Mouse (Mus musculus) ZHBTc4 (cell line): ENCODE measurements around the gene Hcrt.
A peak's percentile ranks its signal among the peaks of the same experiment; 100 is the strongest.
"Not testable (repeated sequence)": the region's sequence is repeated elsewhere in the genome, so short reads cannot be mapped to it uniquely, and the experiment has no call there.

Source experiments
- DNase-seq: peaks from one replicate; pipeline ENCODE4 v3.0.0-alpha.2; 2011; ENCODE audit warnings: low read depth, low spot score

The Hcrt gene

GRCm38 (mm10) chr11:100762831-100763230 lies at the start of gene Hcrt:
TSS of gene Hcrt (minus strand) at chr11:100762931.
- DNase-seq, result no peak

- DNase-seq, result peak; percentile 44
Observed at GRCm38 (mm10) chr11:100811132-100811531, 48.4 kb upstream of the Hcrt start.

GRCm38 (mm10) chr11:100810516-100810915 lies 47.8 kb upstream of the Hcrt start:
- no peak for DNase-seq

GRCm38 (mm10) chr11:100806380-100807305 lies 43.9 kb upstream of the Hcrt start:
- peak; percentile 67 for DNase-seq

GRCm38 (mm10) chr11:100805535-100805934 lies 42.8 kb upstream of the Hcrt start:
- no peak for DNase-seq

- DNase-seq, result no peak
Observed at GRCm38 (mm10) chr11:100804409-100804808, 41.7 kb upstream of the Hcrt start.

GRCm38 (mm10) chr11:100799426-100799825 lies 36.7 kb upstream of the Hcrt start:
- no peak for DNase-seq

GRCm38 (mm10) chr11:100796585-100796984 lies 33.9 kb upstream of the Hcrt start:
- peak; percentile 51 for DNase-seq

GRCm38 (mm10) chr11:100795386-100795785 lies 32.7 kb upstream of the Hcrt start:
- no peak for DNase-seq

GRCm38 (mm10) chr11:100791457-100792049 lies 28.8 kb upstream of the Hcrt start:
- DNase-seq, result no peak

- not testable (repeated sequence) for DNase-seq
Observed at GRCm38 (mm10) chr11:100790644-100791043, 27.9 kb upstream of the Hcrt start.

GRCm38 (mm10) chr11:100789702-100790101 lies 27.0 kb upstream of the Hcrt start:
- DNase-seq, result no peak

- no peak for DNase-seq
Observed at GRCm38 (mm10) chr11:100785774-100786173, 23.0 kb upstream of the Hcrt start.

- DNase-seq, result no peak
Observed at GRCm38 (mm10) chr11:100784286-100784685, 21.6 kb upstream of the Hcrt start.

- no peak for DNase-seq
Observed at GRCm38 (mm10) chr11:100782568-100782967, 19.8 kb upstream of the Hcrt start.

- DNase-seq, result peak; percentile 82
Observed at GRCm38 (mm10) chr11:100781763-100782475, 19.2 kb upstream of the Hcrt start.

GRCm38 (mm10) chr11:100780247-100780646 lies 17.5 kb upstream of the Hcrt start:
- DNase-seq, result no peak

GRCm38 (mm10) chr11:100778069-100778468 lies 15.3 kb upstream of the Hcrt start:
- DNase-seq, result no peak

GRCm38 (mm10) chr11:100775921-100776320 lies 13.2 kb upstream of the Hcrt start:
- no peak for DNase-seq

GRCm38 (mm10) chr11:100774261-100774660 lies 11.5 kb upstream of the Hcrt start:
- DNase-seq, result peak; percentile 80

GRCm38 (mm10) chr11:100770646-100771408 lies 8.1 kb upstream of the Hcrt start, which contains the start of gene Ghdc:
TSS of gene Ghdc (minus strand) at chr11:100770957.
- peak; percentile 72 for DNase-seq
